Mouse (Mus musculus) splenic B cell, adult 2 months (primary cell): Measurements from ENCODE around the gene Wnt11.

Source experiments
- DNase-seq: peaks from one replicate; pipeline ENCODE4 v3.0.0-alpha.2; 2011; ENCODE audit warnings: low read depth, low spot score
- H3K27me3 ChIP-seq: 2 replicates; pipeline ENCODE4 v1.6.1; 2012; ENCODE audit warnings: mild to moderate bottlenecking, low read length, moderate library complexity, mixed read lengths; ENCODE audit not compliant: control insufficient read depth, poor library complexity, insufficient read depth, severe bottlenecking
- H3K36me3 ChIP-seq: 2 replicates; pipeline ENCODE4 v1.6.1; 2012; ENCODE audit warnings: mild to moderate bottlenecking, low read length, moderate library complexity, mixed read lengths; ENCODE audit not compliant: control insufficient read depth, poor library complexity, insufficient read depth, severe bottlenecking

Wnt11 gene

DNA sequence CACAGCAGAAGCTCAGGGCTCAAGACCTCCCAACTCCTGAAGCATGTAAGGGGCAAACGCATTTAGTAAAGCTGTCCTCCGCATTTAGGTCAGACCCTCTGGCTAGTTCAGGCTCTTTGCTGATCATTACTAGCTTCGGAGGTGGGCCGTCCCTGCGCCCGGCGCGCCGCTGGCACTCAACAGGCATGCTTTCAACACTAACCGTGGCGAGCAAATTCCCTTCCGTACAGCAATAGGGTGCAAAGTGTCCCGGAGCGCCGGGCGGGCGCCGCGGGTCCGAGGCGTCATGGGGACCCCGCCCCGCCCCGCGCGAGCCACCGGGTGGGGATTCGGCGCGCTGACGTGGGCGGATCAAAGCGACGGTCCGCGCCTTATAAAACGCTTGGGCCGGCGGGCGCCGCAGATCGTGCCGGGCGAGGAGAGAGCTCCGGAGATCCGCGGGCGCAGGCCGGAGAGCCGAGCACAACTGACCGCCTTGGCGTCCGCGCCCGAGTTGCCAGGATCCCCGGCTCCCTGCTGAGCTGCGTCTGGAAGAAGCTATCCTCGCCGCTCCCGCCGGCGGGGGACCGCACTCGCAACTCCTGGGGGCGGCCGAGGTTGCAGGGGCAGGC, at the start of gene Wnt11:
TSS of gene Wnt11 (plus strand) at position 402 of the 611 bp plus-strand sequence.
- Histone ChIP-seq H3K36me3 (no peaks in the 10 kb centered on the region), H3K27me3 (no peaks in the 10 kb centered on the region)
- no peak for DNase-seq

DNA sequence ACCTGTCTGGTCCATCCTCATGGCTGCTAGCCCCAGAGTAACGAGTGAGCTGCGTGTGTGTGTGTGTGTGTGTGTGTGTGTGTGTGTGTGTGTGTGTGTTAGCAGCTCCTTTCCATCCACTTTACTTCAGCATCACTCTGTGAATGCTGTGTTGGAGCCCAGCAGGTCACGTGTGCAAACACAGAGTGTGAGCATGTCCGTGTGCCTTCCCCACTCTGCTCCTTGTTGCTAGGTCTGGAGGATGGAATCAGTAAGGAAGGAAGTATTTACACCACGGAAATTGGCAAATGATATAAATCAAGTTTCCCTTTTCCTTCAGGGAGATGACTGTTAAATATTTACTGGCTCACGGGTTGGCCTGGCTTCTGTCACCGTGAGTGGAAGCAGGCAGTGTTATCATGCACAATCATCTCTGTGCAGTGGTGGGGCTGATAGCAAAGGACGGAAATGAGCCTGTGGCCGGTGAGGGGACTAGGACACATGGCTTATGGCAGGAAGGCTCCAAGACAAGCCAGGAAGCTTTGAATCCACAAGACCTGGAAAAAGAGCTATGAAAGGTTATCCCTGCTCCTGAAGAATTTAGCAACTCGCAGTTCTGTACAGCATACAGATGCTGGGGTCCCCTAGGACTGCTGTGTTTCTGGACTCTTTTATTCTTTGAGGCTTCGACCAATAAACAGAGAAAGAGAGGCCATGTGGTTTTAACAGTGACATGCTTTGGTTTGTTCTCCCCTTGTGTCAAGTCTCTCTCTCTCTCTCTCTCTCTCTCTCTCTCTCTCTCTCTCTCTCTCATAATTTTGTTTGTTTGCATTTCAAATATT, 47.9 kb upstream of the Wnt11 start:
- no peak for DNase-seq
- no peaks in the 10 kb centered on the region for H3K27me3 ChIP-seq
- H3K36me3 ChIP-seq: no peaks in the 10 kb centered on the region

DNA sequence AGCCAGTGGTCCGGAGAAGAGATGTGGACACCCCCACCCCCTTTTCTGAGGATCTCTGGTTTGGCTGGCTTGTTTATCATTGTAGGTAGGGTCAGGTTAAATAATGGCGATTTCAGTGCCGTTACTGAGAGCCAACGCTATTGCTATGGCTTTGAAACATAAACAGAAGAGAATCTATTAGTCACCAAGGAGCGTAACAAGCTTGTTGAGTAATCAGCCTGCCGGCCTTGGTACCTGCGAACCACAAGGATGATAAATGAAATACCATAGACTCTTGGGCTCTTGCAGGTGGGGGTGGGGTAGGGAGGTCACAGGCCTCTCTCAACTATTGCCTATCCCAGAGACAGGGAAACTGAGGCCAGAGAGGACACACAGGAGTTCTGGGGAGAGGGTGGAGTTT, 46.2 kb upstream of the Wnt11 start:
- DNase-seq: no peak
- H3K27me3 ChIP-seq: no peaks in the 10 kb centered on the region
- H3K36me3 ChIP-seq: no peaks in the 10 kb centered on the region

DNA sequence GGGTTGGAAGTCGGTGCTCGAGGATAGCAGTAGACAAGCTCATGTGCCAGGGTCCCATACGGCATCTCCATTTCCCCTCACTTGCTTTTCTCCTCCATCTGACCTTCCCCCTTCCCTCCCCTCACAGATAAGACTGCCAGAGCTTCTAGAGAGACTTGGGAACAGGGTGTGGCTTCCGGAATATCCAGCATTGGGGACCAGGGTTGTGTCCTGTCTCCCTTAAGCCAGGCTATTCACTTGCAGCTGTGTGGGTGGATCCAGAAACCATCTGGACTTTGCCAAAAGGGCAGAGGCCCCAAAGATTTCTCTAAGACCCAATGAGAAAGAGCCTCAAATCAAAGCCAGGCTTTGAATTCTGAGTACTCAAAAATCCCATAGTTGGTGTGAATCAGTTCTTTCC, 45.8 kb upstream of the Wnt11 start:
- H3K36me3 ChIP-seq: no peaks in the 10 kb centered on the region
- DNase-seq: no peak

DNA sequence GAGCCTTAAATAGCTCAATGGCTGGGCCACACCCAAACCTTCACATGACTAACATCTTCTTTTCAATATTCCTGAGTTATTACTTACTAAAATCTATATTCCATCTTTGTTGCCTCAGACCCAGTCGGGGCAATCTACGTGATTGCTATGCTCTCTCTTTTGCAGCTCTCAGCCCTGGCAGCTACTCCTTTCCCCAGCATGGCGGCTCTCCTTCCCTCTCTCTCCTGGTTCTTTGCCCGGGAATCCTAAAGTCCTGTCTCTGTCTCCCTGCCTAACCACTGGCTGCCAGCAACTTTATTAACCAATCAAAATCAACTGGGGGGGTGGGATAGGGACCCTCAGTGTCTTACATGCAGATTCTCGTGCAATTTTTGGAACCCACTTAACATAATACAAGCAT, 43.0 kb upstream of the Wnt11 start:
- Histone ChIP-seq H3K36me3 (no peaks in the 10 kb centered on the region), H3K27me3 (no peaks in the 10 kb centered on the region)
- DNase-seq: no peak

More for the DNA sequence above, 45.8 kb upstream of the Wnt11 start:
- no peaks in the 10 kb centered on the region for H3K27me3 ChIP-seq

DNA sequence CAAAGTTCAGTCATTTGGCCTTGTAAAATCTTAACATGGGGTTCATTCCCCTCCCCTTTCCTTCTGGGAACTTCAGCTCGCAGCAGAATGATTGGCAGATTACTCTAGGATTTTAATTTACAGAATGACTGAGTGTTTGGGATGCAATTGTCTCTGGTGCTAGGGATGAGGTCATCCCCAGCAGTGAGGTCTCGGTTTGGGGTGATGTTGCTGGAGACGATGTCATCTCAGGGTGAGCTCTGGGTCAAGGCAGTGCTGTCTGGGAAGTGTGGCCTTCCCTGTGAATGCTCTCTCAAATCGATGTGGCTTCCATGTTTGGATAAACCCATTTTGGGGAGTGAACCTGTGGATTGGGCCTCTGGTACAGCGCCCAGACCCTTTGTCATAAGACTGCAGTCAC, 41.1 kb upstream of the Wnt11 start:
- no peaks in the 10 kb centered on the region for H3K27me3 ChIP-seq
- no peaks in the 10 kb centered on the region for H3K36me3 ChIP-seq
- DNase-seq: no peak

DNA sequence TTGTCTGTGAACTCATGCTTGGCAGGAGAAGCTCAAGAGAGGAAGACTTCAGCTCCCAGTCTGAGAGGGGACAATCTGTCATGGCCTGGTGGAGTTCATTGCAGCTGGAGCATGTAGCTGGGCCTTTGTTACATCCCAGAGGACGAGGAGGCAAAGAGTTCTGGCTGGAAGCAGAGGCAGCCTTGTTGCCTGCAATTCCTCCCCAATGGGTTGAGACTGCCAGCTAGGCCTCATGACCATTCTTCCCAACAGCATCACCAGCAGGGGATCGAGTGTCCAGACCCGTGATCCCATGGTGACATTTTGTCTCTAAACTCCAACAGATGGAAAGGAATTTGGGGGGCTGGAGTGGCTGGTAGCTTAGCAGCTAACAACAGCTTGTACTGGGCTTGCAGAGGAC, 40.5 kb upstream of the Wnt11 start:
- H3K27me3 ChIP-seq: no peaks in the 10 kb centered on the region

DNA sequence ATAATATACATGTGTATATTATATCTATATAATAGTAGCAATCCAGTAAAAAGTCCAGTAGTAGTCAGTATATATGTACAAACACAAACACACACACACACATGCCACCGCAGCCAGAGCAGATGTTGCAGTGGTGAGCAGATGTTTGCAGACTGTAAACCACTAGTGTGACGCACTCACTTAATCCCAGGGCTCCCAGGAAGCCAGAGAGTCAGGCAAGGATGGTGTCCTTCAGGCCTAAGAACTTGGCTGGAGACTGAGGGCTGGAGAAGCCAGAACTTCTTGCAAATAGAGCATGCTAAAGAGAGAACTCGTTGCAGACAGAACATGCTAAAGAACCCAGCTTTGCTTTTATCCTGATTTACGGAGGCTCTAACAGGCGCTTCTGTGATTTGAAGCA, 39.3 kb upstream of the Wnt11 start:
- DNase-seq: no peak

More for the DNA sequence above, 40.5 kb upstream of the Wnt11 start:
- H3K36me3 ChIP-seq: no peaks in the 10 kb centered on the region
- no peak for DNase-seq

DNA sequence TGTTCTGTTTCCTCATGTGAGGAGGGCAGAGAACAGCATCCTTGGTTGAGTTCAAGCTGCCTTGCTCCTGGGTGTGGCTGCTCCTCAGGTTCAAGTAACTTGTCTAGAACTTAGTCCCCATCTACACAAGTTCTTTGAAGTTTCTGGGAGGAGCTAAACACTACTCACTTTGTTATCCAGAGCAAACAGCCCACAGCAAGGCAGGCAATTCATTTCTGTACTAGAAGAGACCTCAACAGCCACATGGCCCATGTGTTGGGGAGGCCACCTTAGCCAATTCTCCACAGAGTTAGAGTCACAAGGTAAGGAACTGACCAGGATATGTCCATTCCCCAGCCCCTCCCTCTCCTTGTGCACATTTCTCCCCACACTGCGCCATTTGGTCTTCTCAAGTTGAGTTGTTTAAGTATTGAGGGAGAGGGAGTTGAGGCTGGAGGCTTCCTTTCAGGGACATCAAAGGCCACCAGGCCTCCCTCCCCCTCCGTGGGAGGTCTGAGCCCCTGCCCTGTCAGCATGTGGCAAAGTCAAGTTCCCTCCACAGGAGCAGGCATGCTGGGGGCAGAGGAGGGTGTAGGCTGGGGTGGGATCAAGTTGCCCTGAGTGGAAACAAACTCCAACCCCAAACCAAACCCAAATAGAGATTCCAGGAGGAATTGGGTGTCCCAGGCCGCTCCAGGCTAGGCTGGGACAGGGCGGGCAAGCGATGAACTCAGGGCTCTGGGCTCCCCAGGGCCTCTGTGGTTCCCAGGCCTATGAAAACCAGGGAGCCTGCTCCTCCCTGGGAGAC, 37.4 kb upstream of the Wnt11 start:
- Histone ChIP-seq H3K36me3 (no peaks in the 10 kb centered on the region), H3K27me3 (no peaks in the 10 kb centered on the region)
- peak; percentile 23 for DNase-seq

More for the DNA sequence above, 39.3 kb upstream of the Wnt11 start:
- Histone ChIP-seq H3K36me3 (no peaks in the 10 kb centered on the region), H3K27me3 (no peaks in the 10 kb centered on the region)

DNA sequence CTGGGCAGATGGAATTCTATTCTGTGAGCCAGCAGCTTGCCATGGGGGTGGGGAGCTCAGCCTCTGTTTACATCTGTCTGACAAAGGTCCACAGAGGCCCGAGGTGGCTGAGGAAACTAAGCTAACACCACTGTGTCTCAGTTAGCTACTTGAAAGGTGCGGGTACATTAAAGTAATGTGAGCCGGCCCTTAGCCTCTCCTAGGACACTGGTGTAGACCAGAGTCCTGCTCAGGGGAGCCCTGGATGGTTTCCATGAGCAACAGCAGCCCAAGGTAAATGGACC, 36.8 kb upstream of the Wnt11 start:
- no peaks in the 10 kb centered on the region for H3K36me3 ChIP-seq
- DNase-seq: no peak

DNA sequence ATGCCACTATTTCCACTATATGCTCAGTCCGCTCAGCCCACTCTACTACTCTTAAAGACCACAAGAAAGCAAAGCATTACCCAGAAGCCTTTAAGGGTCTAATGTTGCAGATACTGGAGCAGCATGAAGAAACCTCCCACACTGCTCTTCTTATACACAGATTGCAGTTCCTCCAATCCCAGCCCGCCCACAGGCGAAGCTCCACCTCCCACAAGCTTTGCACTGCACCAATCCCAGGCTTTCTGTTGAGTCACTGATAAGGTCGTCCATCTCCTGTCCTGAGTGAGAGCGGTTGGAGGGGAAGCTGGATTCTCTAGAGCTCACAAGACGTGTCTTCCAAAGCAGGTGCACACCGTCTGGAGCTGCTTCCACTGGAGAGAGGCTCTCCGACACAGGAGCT, 34.5 kb upstream of the Wnt11 start:
- H3K27me3 ChIP-seq: no peaks in the 10 kb centered on the region

More for the DNA sequence above, 36.8 kb upstream of the Wnt11 start:
- H3K27me3 ChIP-seq: no peaks in the 10 kb centered on the region

DNA sequence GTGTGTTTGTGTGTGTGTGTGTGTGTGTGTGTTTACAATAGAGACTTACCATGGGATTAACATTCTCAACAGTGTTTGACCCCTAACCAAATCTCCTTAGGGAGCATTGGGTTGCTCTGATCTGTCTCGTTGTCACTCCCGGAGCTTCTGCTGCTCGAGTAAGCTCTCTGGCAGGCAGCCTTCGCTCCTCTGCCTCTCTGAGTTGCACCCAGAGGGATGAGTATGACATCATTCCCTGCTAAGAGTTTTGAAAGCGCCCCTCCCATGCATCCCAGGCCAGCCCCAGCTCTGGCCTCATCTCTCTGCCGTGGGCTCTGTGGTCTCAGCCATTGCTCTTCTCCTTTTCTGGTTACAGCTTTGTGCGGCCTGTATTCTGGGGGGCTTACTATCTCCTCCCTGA, 33.8 kb upstream of the Wnt11 start:
- DNase-seq: no peak
- no peaks in the 10 kb centered on the region for H3K36me3 ChIP-seq
- H3K27me3 ChIP-seq: no peaks in the 10 kb centered on the region

More for the DNA sequence above, 34.5 kb upstream of the Wnt11 start:
- no peak for DNase-seq
- no peaks in the 10 kb centered on the region for H3K36me3 ChIP-seq

DNA sequence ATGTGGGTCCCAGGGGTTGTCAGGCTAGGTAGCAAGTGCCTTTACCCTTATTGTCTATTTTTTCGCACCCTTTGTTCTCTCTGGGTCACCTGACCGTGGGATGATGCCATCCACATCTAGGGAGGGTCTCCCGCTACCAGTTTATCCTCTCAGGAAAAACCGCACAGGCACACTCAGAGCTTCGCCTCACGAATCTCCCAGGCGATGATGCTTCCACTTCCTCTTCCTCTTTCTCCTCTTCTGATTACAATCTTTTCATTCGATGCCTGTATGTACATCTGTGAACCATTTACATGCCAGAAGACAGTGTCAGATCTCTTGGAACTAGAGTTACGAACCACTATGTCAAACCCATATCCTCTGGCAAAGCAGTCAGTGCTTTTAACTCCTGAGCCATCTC, 31.7 kb upstream of the Wnt11 start:
- H3K36me3 ChIP-seq: no peaks in the 10 kb centered on the region
- DNase-seq: peak; percentile 23
- H3K27me3 ChIP-seq: no peaks in the 10 kb centered on the region

DNA sequence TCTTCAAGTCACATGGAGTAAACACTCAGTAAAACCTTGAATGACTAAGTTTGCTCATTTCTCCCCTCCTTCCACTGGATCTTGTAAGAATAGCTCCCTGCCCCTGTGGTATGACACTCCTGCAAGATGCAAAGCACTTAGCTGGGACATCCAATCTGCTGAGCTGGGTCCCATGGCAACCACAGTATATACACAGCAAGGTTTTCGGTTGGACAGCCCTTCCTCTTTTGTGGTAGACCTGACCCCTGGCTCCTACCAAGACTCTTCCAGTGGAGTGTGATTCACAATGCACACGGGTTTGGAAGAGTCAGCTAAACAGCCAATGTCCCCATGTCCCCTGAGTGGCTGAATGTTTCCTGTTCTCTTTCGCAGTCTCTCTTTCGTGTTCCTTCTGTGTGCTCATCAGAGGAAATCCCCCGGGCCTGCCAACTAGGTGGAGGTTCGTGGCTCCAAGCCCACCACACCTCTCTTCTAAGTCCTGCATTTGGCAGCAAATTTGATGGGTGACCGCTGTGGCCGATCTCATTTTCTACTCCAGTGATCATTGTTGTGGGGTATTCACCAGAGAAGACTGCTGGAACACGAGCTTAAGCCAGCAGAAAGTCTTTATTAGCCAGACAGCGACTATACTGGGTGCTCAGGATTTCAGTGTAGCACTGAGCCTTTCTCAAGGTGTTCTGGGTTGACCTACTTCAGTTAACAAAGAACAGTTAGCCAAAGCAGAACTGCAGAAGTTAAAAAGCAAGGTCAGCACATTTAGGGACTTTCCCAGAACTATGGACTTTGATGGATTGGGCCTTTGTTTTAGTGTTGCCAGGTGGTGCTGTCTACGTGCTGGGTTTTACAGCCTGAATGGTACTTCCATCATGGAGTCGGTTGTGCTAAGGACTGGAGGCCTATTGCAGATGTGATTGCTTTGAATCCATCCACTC, 29.8 kb upstream of the Wnt11 start:
- H3K27me3 ChIP-seq: no peaks in the 10 kb centered on the region
- no peaks in the 10 kb centered on the region for H3K36me3 ChIP-seq
- peak; percentile 64 for DNase-seq
